Mouse (Mus musculus) B cell, adult 2 months (primary cell): ENCODE measurements around the gene Cdh18.
"Not testable (repeated sequence)": the region's sequence is repeated elsewhere in the genome, so short reads cannot be mapped to it uniquely, and the experiment has no call there.

Experiments used
- DNase-seq, 2 experiments: peaks; one replicate each; pipeline ENCODE4 v3.0.0; 2022

The Cdh18 gene

DNA sequence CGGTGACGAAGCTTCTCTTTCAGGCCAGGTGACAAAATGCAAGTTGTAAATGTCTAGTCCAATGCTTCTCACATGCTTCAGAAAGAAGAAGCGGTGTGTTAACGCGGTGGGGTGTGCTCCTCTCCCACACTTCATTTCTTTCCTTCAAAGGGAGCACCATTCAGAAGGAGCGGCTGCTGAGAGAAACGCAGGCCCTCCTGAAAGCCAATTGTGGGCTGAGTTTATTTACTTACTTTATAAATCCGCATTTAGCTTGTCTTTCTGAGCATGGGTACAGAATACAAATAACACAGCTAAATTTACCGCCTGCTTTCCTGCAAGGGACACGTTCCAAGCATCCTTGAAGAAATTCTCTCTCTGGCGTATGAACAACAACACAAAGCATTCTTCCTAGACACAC, 420.6 kb downstream of the Cdh18 start:
- no peak for DNase-seq

GRCm38 (mm10) chr15:22980136-22980535, 431.3 kb downstream of the Cdh18 start:
- no peak for DNase-seq

DNA sequence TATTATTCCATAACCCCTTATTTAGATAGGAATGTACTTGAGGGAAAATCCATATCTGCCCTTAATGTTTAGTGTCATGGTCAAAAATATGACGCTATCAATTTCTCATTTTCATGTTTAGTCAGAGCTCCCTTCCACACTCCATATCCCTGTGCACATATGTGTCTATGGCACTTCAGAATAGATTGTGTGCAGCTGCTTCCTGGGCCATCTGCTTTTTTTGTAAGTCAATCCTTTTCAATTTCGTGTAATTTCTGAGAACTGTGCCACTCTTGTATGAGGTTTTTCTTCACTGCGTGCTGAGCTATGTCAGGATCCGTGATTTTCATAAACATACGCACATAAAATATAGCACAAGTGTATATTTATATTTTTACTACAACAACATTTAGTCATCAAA, 435.8 kb downstream of the Cdh18 start:
- no peak for DNase-seq

DNA sequence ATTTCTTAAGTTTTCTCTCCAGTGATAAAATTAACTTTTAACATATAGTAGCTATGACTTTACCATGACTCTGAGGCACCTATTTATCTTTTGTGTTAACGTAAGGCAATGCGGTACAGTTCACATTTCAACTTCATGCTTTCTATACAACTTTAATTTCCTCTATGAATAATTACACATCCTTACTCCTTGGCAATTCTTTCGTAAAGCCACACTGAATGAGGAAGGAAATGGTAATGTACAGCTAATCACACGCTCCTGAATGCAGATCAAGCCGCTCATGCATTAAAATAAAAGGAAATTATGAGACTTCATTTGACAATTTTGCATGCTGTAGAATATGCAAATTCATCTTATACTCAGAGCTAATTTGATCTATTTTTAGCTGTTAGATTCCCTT, 467.9 kb downstream of the Cdh18 start:
- DNase-seq: no peak

- DNase-seq: no peak
These were observed 472.3 kb downstream of the Cdh18 start for GRCm38 (mm10) chr15:23021151-23021550.

GRCm38 (mm10) chr15:23022635-23023034, 473.8 kb downstream of the Cdh18 start:
- no peak for DNase-seq

- DNase-seq: no peak
These were observed 486.9 kb downstream of the Cdh18 start for GRCm38 (mm10) chr15:23035551-23036207.

DNA sequence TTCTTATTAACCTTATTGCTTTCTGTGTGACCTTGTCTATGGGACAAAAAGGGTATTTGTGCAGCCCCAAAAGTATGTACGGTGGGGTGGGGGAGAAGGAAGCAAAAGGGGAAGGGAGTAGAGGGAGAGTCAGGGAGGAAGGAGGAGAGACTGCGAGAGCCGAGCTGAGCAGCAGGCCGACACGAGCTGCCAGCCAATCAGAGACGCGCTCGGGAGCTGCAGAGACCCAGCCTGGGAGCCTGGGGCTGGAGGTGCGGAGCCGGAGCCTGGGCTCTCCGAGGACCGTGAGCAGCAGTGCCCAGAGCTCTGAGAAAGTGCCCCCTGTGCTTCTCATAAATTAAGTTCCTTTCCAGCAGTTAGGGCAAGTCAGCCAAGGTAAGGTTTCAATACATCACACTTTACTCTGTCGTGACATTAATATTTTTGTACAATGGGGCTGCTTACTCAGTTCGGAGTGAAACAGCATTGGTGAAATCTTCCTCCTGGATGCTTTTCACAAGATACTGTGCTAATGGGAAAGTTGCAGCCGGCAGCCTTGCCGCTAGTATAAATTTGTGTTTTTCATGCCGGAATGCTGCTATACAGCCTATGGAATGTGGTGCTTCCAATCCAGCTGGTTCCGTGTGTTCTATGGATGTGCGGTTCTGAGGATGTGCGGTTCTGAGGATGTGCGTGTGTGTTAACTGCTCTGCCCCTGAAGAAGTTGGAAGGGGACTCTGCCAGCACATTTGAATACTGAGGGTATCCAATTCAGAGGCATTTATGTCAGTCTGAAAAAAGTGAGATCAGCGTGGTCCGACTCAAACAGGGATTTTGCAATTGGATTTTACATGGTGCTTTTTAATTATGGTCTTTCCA, 487.6 kb downstream of the Cdh18 start:
- no peak for DNase-seq

DNA sequence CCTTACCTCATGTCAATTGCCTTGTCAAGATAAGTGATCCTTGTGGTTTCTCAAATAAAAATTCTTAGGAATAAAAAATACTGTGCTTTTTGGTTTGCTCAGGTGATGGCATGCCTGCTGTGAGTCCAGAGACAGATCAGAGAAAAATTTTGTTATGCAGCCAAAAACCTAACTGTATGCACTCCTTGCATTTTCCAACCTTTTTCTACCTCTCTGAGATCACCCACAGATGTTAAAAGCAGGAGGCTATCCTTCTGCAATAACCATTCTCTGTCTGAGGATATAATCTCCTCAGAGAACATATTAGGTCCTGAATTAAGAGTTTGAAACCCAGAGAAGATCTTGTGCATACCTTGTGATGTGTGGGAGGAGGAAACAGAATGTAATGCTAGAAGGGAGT, 488.7 kb downstream of the Cdh18 start:
- no peak for DNase-seq

- no peak for DNase-seq
These were observed 497.4 kb downstream of the Cdh18 start for GRCm38 (mm10) chr15:23046127-23046785.

DNA sequence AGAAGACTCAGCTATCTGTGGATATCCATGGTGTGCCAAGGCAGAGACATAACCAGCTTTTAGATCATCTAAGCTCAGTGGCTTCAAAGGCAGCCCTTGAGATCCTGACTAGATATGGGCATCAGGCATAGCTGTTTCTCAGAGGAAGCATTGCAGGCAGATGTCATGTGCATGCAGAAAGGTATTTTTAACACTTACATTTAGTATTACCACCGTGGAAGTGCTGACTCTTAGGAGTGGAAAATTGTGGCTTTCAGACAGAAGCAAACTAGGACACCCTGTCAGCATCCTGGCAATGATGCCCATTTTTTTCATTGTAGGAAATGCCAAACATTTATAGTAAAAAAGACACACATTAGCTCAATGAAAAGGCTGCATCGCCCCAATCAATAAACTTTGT, 503.2 kb downstream of the Cdh18 start:
- DNase-seq: no peak

GRCm38 (mm10) chr15:23085326-23085725, 536.5 kb downstream of the Cdh18 start:
- not testable (repeated sequence) for DNase-seq

DNA sequence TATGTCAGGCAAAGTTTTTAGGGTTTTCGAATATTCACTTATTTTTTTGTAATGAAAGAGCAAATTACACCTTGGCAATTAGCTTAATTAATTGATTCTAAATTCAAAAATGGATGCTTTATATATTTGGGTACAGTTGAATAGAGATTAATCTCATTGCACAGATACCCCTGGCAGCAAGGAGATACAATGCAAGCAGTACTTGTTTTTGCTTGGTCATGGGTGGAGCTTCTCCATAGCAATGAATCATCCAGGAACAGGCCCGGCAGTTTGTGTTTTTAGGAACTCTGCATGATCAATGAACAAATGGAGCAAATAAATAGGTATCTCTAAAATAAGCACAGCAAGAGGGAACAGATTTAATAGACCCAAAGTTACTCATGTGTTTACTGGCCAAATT, 538.7 kb downstream of the Cdh18 start:
- no peak for DNase-seq

DNA sequence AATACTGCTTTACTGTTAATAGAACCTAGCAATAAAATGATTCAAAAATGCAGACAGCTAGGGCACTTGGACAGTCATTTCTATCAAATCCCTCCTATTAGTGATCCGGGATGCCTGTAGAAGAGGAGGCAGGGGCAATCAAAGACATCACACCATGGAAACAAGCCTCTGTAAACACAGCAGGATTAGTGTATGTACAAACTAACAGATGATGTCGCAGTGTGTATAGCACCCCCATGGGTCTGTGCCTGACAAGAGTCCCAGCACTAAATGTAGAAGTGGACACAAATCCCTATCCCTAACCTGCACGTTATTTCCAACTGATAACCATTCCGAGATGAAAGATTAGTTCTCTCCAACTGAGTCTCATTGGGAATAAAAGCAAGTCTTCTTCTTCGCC, 547.8 kb downstream of the Cdh18 start:
- DNase-seq: no peak

GRCm38 (mm10) chr15:23104668-23105380, 556.0 kb downstream of the Cdh18 start:
- no peak for DNase-seq

- no peak for DNase-seq
These were observed 586.3 kb downstream of the Cdh18 start for GRCm38 (mm10) chr15:23134950-23135715.

DNA sequence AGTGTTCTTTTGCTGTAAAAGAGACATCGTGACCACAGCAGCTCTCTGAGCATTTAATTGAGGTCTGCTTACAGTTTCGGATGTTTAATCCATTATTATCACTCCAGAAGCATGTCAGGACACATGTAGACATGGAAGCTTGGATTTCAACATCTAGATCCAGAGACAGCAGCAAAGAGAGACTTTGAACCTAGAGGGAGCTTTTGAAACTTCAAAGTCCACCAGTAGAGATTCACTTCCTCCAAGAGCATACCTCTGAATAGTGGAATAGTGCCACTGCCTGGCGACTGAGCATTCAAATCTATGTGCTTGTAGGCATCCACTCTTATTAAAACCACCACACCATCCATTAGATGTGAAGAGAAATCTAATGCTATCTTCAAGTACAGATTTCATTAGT, 588.1 kb downstream of the Cdh18 start:
- no peak for DNase-seq

GRCm38 (mm10) chr15:23142907-23143306, 594.1 kb downstream of the Cdh18 start:
- not testable (repeated sequence) for DNase-seq

DNA sequence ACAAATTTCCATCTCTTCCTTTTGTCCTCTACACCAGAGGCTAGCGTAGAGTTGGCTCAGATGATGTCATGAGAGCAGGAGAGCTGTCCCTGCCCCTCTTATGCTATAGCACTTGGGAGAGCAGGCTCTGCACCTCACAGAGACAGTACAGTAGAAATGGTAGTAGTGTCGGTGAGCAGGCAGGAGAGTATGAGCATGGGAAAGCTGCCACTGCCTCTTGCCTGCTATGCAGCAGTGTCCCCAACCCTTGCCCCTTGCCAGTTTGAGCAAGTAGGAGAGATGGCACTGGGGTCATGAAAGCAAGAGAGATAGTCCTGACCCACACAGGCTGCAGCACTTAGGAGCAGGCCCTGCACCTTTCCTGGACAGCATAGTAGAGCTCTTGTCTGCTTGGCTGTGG, 607.1 kb downstream of the Cdh18 start:
- DNase-seq: no peak

DNA sequence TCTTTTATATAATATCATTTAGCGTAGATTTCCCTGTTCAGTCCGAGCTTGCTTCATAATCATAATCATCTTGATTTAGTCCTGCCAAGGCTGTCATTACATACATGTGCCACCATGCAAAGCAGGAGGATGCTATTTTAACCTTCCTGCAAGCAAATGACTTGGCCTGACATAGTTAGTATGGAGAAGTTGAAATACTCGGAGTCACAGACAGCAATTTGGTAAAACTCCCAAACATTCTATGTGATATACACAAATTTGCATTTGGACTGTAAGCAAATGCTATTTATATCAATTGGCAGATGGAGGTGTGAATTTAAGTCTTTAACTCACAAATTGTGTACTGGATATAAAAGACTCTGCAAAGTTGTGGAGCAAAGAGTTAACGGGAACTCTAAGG, 616.0 kb downstream of the Cdh18 start:
- DNase-seq: no peak

GRCm38 (mm10) chr15:23174623-23175022, 625.8 kb downstream of the Cdh18 start:
- no peak for DNase-seq

- DNase-seq: no peak
These were observed 663.2 kb downstream of the Cdh18 start for GRCm38 (mm10) chr15:23212068-23212467.
